Mouse (Mus musculus) adrenal gland, adult 8-10 months (tissue): ENCODE measurements around the gene Wbp1. TPM values are rescaled to one million over a fixed set of nuclear protein-coding genes. Genes with fewer than 3 reads are reported as not detected.
"Not testable (repeated sequence)": the region's sequence is repeated elsewhere in the genome, so short reads cannot be mapped to it uniquely, and the experiment has no call there.

Experiments
- DNase-seq: peaks from one replicate; pipeline ENCODE4 v3.0.0; 2022
- total RNA-seq, 4 experiments: library from RNA; stranded (reverse); gene quantifications; 2 replicates each; pipeline ENCODE4 v1.2.4; 2022

Wbp1 gene
- total RNA-seq = 100 to 1,000 TPM; 100 to 106 (median 105) TPM

GRCm38 (mm10) chr6:83120930-83121862 lies at the start of gene Wbp1:
Gene Wbp1, minus strand, starts transcription at chr6:83121559.
- peak; percentile 98 for DNase-seq

- no peak for DNase-seq
Observed at GRCm38 (mm10) chr6:83171063-83171462, 49.7 kb upstream of the Wbp1 start.

- DNase-seq = no peak
Observed at GRCm38 (mm10) chr6:83169872-83170271, 48.5 kb upstream of the Wbp1 start.

- DNase-seq = no peak
Observed at GRCm38 (mm10) chr6:83166243-83166630, 44.9 kb upstream of the Wbp1 start.

GRCm38 (mm10) chr6:83165607-83166242 lies 44.4 kb upstream of the Wbp1 start, which contains the start of gene Dctn1:
Gene Dctn1, plus strand, starts transcription at chr6:83165920.
- peak; percentile 94 for DNase-seq

GRCm38 (mm10) chr6:83165026-83165606 lies 43.8 kb upstream of the Wbp1 start:
- no peak for DNase-seq

GRCm38 (mm10) chr6:83162701-83163100 lies 41.3 kb upstream of the Wbp1 start:
- peak; percentile 51 for DNase-seq

GRCm38 (mm10) chr6:83161921-83162641 lies 40.7 kb upstream of the Wbp1 start:
- DNase-seq = peak; percentile 48

GRCm38 (mm10) chr6:83161442-83161841 lies 40.1 kb upstream of the Wbp1 start:
- DNase-seq = no peak

- not testable (repeated sequence) for DNase-seq
Observed at GRCm38 (mm10) chr6:83159456-83159855, 38.1 kb upstream of the Wbp1 start.

- no peak for DNase-seq
Observed at GRCm38 (mm10) chr6:83156259-83156684, 34.9 kb upstream of the Wbp1 start, which contains the start of the genes Wdr54 and 1700003E16Rik. Gene Wdr54, minus strand, starts transcription at chr6:83156397. Gene 1700003E16Rik, plus strand, starts transcription at chr6:83156404.

- no peak for DNase-seq
Observed at GRCm38 (mm10) chr6:83155552-83156238, 34.3 kb upstream of the Wbp1 start.

GRCm38 (mm10) chr6:83153485-83153884 lies 32.1 kb upstream of the Wbp1 start:
- no peak for DNase-seq

GRCm38 (mm10) chr6:83153038-83153437 lies 31.7 kb upstream of the Wbp1 start:
- no peak for DNase-seq

GRCm38 (mm10) chr6:83151721-83152120 lies 30.4 kb upstream of the Wbp1 start:
- no peak for DNase-seq

- DNase-seq = peak; percentile 63
Observed at GRCm38 (mm10) chr6:83147280-83147679, 25.9 kb upstream of the Wbp1 start.

GRCm38 (mm10) chr6:83145805-83146204 lies 24.4 kb upstream of the Wbp1 start:
- DNase-seq = no peak

- no peak for DNase-seq
Observed at GRCm38 (mm10) chr6:83145209-83145608, 23.9 kb upstream of the Wbp1 start.

GRCm38 (mm10) chr6:83142886-83143285 lies 21.5 kb upstream of the Wbp1 start:
- DNase-seq = no peak

GRCm38 (mm10) chr6:83142211-83142731 lies 20.9 kb upstream of the Wbp1 start:
- no peak for DNase-seq

GRCm38 (mm10) chr6:83141636-83142035 lies 20.3 kb upstream of the Wbp1 start:
- no peak for DNase-seq
